Mouse (Mus musculus) heart, embryonic 11.5 days (tissue): ENCODE results near the gene Snai3. TPM values are rescaled to one million over a fixed set of nuclear protein-coding genes. Genes with fewer than 3 reads are reported as not detected.

Source experiments
- ATAC-seq: fragments of 200-750 bp; cut with Nextera tagmentation; replicated peaks from 2 replicates; pipeline ENCODE4 v1.8.0; 2017; ENCODE audit warnings: moderate library complexity; ENCODE audit not compliant: insufficient number of reproducible peaks, low FRiP score, low TSS enrichment
- H3K27ac ChIP-seq: fragments of 300-500 bp; sonication (generic); 2 replicates; pipeline ENCODE4 v1.5.1; 2014; ENCODE audit warnings: mild to moderate bottlenecking, low read depth, low read length
- H3K27me3 ChIP-seq: fragments of 300-500 bp; sonication (generic); 2 replicates; pipeline ENCODE4 v1.6.1; 2014; ENCODE audit warnings: mild to moderate bottlenecking, low read length, mixed read lengths; ENCODE audit not compliant: control insufficient read depth, insufficient read depth
- H3K36me3 ChIP-seq: fragments of 300-500 bp; sonication (generic); 2 replicates; pipeline ENCODE4 v1.6.1; 2014; ENCODE audit warnings: mild to moderate bottlenecking, low read length, moderate library complexity, mixed read lengths; ENCODE audit not compliant: control insufficient read depth, insufficient read depth
- H3K4me1 ChIP-seq: fragments of 300-500 bp; sonication (generic); 2 replicates; pipeline ENCODE4 v1.6.1; 2014; ENCODE audit warnings: low read length; ENCODE audit not compliant: control insufficient read depth, insufficient read depth
- H3K4me2 ChIP-seq: fragments of 300-500 bp; sonication (generic); 2 replicates; pipeline ENCODE4 v1.6.1; 2014; ENCODE audit warnings: mild to moderate bottlenecking, moderate library complexity
- H3K4me3 ChIP-seq: fragments of 300-500 bp; sonication (generic); 2 replicates; pipeline ENCODE4 v1.5.1; 2014; ENCODE audit warnings: low read depth, low read length
- H3K9ac ChIP-seq: fragments of 300-500 bp; sonication (generic); 2 replicates; pipeline ENCODE4 v1.6.1; 2014; ENCODE audit warnings: mild to moderate bottlenecking, low read depth, low read length, moderate library complexity
- H3K9me3 ChIP-seq: fragments of 300-500 bp; sonication (generic); replicated peaks from 2 replicates; pipeline ENCODE4 v1.6.1; 2016; ENCODE audit warnings: low read length; ENCODE audit not compliant: control insufficient read depth
- WGBS: fragments of 180-500 bp; shearing (Covaris S2); extraction: QIAGEN DNeasy Blood & Tissue Kit; methylation state at CpG from one replicate; pipeline ENCODE4 v1.1.7; 2014; ENCODE audit not compliant: insufficient replicate concordance; 5-methylcytosine and 5-hydroxymethylcytosine counted together
- polyA plus RNA-seq: library from polyadenylated mRNA; unstranded; fragments of >200 nt; fragmentation: Nextera tagmentation; extraction: Ambion mirVana; gene quantifications from 2 replicates; pipeline ENCODE4 v1.2.1, GENCODE M21; 2014

Snai3 gene
- polyA plus RNA-seq, 1 experiment from 2014 or later: 3.0 TPM

DNA sequence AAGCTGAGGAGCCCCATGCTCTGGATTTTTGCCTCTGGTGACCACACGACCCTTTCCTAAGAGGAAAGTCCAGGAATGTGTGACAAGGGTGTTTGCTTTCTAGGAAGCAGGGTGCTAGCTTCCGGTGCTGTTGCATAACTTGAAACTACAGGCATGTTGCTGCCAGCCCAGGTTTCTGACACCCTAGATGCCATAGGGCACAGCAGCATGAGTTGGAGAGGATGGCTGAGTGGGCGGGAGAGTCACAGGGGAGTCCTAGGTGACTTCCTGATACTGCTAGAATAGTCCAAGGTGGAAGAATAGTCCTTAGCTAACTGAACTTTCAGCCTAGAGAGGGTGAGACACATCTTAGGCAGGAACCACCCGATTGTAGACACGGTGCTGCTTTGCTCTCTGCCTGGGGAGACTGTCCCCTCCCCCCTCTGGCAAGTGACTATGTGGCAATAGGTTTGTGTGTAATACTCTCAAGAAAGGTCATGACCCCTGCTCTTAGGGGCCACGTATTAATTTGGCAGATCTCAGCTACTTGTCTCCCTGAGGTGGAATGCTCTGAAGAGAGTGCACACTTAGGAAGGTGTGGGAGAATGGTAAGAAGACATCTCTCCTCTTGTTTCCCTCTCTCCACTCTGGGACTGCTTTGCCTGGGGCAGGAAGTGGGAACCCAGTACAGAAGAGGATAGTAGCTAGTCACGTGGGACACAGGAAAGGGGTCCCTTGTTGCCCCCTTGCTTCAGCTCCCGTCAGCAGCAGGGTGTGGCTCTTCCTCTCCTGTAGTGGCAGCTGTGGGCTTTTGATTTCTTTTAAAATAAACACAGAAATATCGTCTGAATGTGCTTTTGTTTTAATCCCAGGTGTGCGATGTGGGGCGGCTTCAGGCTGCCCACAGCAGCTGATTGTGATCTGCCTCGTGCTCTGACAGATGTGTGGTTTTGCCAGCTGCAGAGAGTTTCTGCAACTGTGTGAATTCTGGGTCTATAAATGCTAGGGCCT lies 3.4 kb upstream of the Snai3 start:
- ATAC-seq: no peak

DNA sequence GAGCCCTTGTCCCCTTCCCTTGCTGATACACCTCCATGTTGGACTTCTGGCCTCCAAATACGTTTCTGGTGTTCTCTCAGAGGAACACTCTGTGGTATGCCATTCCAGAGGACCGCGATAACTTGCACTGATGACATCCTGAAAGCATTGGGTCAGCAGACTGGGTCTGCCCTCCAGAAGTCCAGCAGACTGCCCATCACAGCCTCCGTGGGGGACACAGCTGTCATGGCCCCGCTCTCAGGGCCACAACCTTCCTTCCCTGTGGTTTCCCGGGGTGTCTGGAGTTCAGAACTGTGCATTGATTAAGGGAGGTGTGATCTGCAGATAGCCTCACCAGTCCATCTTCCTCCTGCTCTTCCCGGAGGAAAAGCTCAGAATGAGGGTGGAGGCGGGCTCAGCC lies 2.0 kb upstream of the Snai3 start:
- Histone ChIP-seq H3K36me3 (peaks cover 9% of the 10 kb centered on the region), H3K4me1 (peaks cover 35% of the 10 kb centered on the region), H3K27ac (no peak overlapping the region), H3K27me3 (peaks cover 29% of the 10 kb centered on the region), H3K9ac (no peak overlapping the region), H3K4me2 (no peak overlapping the region), H3K4me3 (no peak overlapping the region), H3K9me3 (no peaks in the 10 kb centered on the region)
- 62% methylated on average over 8 of the region's 8 CpGs for WGBS
- no peak for ATAC-seq

More for the DNA sequence above, 3.4 kb upstream of the Snai3 start:
- Histone ChIP-seq H3K9me3 (no peaks in the 10 kb centered on the region), H3K4me2 (no peak overlapping the region), H3K4me1 (peaks cover 35% of the 10 kb centered on the region), H3K4me3 (no peak overlapping the region), H3K36me3 (peaks cover 16% of the 10 kb centered on the region), H3K9ac (no peak overlapping the region), H3K27ac (no peak overlapping the region), H3K27me3 (peaks cover 22% of the 10 kb centered on the region)
- 39% methylated on average over 12 of the region's 12 CpGs for WGBS

DNA sequence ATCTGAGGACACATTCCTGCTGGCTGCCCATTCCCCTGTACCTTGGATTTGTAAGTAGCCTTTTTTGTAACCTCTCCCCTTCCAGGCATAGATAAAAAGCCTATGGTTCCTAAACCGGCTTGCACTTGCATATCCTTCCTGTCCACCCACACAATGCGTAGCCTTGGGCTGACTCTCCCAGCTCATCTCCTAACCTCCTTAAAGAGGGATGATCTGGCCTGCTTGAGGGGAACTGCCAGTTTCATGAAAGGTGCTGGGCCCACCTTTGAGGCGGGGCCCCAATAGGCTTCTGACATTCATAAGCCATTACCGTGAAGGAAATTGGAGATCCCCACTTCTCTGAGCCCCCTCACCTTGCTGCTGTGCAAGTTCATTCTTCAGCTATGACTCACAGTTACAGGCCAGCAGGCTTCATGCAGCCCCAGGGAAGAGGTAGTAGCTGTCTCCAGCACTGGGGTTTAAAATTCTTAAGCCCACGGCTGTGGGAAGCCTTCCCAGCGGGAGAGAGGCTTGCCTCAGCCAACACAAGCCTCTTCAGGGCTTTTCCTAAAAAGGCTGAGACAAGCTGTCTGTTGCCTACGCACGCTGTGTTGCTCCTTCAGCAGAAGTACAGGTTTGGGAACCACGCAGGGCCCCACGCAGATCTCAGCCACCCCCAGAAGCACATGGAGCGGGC lies 1.1 kb upstream of the Snai3 start:
- no peak for ATAC-seq
- Histone ChIP-seq H3K4me2 (no peak overlapping the region), H3K4me1 (peaks cover 35% of the 10 kb centered on the region), H3K9ac (no peak overlapping the region), H3K9me3 (no peaks in the 10 kb centered on the region), H3K4me3 (no peak overlapping the region), H3K27me3 (peaks cover 33% of the 10 kb centered on the region), H3K27ac (no peak overlapping the region), H3K36me3 (peaks cover 4% of the 10 kb centered on the region; the same call in 1 of the 2 replicates)
- WGBS: 60% methylated on average over 11 of the region's 11 CpGs

DNA sequence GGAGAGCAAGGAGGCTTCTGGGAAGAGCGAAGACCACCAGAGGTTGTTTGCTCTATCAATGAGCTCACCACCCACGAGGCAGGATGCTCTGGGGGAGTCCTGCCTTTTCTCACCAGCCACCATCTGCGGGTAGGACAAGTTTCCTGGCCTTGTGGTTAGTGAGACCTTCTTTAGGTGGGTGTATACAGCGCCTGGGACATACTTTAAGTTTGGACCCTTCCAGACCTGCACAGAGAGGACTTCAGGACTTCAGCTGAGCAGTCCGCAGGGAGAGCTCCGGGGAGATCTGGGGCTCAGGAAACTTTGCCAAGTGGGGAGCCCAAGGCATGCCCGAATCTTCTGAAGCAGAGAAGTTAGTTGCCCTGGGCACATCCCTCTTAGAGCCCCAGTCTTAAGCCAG lies 543 bp downstream of the Snai3 start:
- Histone ChIP-seq H3K9me3 (no peaks in the 10 kb centered on the region), H3K36me3 (no peaks in the 10 kb centered on the region), H3K27me3 (peaks cover 33% of the 10 kb centered on the region), H3K4me1 (peaks cover 35% of the 10 kb centered on the region), H3K4me2 (peak overlapping the region; percentile 86), H3K9ac (peak overlapping the region; percentile 67), H3K27ac (no peak overlapping the region), H3K4me3 (peak overlapping the region; percentile 46)
- WGBS: 21% methylated on average over 7 of the region's 7 CpGs
- ATAC-seq: no peak

DNA sequence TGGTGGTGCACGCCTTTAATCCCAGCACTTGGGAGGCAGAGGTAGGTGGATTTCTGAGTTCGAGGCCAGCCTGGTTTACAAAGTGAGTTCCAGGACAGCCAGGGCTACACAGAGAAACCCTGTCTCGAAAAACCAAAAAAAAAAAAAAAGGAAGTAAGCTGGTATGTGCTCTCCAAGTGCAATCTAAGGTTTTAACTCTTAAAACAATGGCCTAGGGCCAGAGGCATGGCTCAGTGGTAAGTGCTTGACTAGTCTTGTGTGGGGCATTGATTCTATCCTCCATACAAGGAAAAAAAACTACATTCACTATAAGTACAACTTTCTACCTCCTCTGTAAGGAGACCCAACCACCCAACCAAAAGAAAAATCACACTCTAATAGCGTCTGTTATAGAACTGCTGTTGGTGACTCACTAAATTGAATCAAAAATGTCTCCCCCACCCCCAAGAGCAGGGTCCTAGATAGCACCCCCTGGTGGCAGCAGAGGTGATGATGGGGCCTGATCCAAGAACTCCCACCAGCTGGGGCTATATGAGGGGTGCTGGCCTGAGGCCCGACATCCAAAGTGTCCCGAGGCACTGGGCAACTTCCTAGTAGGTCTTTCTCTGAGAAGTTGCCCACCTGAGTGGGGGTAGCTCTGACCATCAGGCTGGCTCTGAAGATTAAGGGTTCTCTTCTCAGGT lies 1.2 kb downstream of the Snai3 start:
- no peak overlapping the region for H3K9ac ChIP-seq
- H3K27ac ChIP-seq: no peak overlapping the region
- peak overlapping the region; percentile 46; the same call in 1 of the 2 replicates for H3K4me3 ChIP-seq
- H3K4me1 ChIP-seq: peaks cover 35% of the 10 kb centered on the region
- 58% methylated on average over 6 of the region's 6 CpGs for WGBS
- ATAC-seq: no peak
- H3K4me2 ChIP-seq: peak overlapping the region; percentile 86
- no peaks in the 10 kb centered on the region for H3K36me3 ChIP-seq
- peaks cover 33% of the 10 kb centered on the region for H3K27me3 ChIP-seq
- no peaks in the 10 kb centered on the region for H3K9me3 ChIP-seq

DNA sequence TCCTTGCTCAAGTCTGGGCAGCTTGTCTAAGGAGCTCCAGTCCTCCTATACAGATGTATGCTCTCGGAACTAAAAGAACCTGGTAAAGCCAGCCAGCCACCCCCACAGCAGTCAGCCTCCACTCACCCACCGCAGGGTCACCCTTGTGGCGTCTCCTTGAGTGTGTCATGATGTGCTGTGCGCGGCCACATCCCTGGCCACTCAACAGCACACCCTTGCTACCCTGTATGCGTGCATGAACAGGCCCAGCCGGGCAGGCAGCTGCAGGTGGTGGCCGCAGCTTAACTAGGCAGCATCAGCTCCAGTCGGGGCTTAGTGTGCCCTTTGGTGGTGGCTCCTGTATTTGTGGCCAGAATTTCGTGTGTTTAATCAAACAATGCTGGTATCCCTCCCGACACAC lies 3.4 kb downstream of the Snai3 start:
- H3K36me3 ChIP-seq: no peaks in the 10 kb centered on the region
- H3K27ac ChIP-seq: no peak overlapping the region
- peaks cover 27% of the 10 kb centered on the region for H3K4me1 ChIP-seq
- no peaks in the 10 kb centered on the region for H3K9me3 ChIP-seq
- ATAC-seq: no peak
- no peak overlapping the region for H3K9ac ChIP-seq
- no peak overlapping the region for H3K4me3 ChIP-seq
- WGBS: 64% methylated on average over 11 of the region's 11 CpGs
- H3K27me3 ChIP-seq: peaks cover 33% of the 10 kb centered on the region
- no peak overlapping the region for H3K4me2 ChIP-seq

DNA sequence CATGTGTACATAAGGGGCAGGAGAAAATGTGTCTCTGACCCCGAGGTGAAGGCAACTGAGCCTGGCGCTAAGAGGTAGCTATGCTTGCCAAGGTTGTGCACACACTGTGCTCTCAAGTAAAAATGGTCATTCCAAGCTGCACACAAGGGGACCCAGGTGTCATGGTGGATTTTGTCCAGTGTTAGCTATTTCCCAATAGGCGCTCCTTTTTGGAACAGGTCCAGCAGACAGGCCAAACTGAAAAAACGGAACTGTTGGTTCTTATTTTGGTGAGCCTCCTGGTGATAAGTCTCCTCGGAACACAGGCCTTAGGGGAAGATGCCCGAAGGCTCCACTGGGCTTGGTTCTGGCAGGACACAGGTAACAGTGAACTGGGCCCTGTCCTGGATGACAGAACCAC lies 6.1 kb downstream of the Snai3 start:
- peaks cover 12% of the 10 kb centered on the region for H3K27me3 ChIP-seq
- no peak overlapping the region for H3K9ac ChIP-seq
- H3K4me2 ChIP-seq: no peak overlapping the region
- H3K27ac ChIP-seq: no peak overlapping the region
- H3K4me3 ChIP-seq: no peak overlapping the region
- no peaks in the 10 kb centered on the region for H3K36me3 ChIP-seq
- H3K4me1 ChIP-seq: peaks cover 18% of the 10 kb centered on the region
- H3K9me3 ChIP-seq: no peaks in the 10 kb centered on the region
- no peak for ATAC-seq
- 83% methylated on average over 6 of the region's 6 CpGs for WGBS

DNA sequence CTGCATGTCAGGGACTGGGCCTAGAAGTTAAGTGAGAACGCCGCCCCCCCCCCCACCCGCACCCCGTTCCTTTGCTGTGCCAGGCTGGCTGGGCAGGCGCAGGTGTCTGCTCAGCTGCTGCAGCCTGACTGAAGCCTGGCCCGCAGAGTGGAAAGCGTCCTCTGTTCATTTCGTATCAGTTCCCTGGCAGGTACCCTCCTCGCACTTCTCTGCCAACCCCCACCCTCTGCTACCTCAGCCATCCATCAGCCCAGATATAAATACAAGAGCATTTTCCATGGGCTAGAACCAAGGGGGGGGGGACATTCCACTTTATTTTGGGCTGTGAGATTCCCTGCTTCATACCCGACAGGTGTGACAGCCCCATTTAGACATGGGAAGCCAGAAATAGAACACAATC lies 8.4 kb downstream of the Snai3 start:
- H3K27ac ChIP-seq: peak overlapping the region; percentile 88
- H3K9me3 ChIP-seq: no peaks in the 10 kb centered on the region
- H3K4me2 ChIP-seq: 0 out of 2 replicates have a peak overlapping the region, but pooled peaks have one; percentile 3
- WGBS: 63% methylated on average over 10 of the region's 10 CpGs
- ATAC-seq: no peak
- 0 out of 2 replicates have a peak, but pooled peaks cover under 1% of the 10 kb centered on the region for H3K27me3 ChIP-seq
- H3K36me3 ChIP-seq: no peaks in the 10 kb centered on the region
- no peak overlapping the region for H3K4me3 ChIP-seq
- H3K4me1 ChIP-seq: peaks cover 18% of the 10 kb centered on the region
- no peak overlapping the region; the same call in 1 of the 2 replicates for H3K9ac ChIP-seq
